Mouse (Mus musculus) brain, adult 2 months (tissue): ENCODE measurements around the gene Fdps.

Experiments
- DNase-seq: peaks from one replicate; pipeline ENCODE4 v3.0.0; 2011; ENCODE audit warnings: low read depth, low spot score

Gene Fdps

GRCm38 (mm10) chr3:89101812-89102494 is at the start of gene Fdps:
Gene Fdps, minus strand, starts transcription at chr3:89101959.
- peak; percentile 100 for DNase-seq

GRCm38 (mm10) chr3:89148567-89148966 is 46.8 kb upstream of the Fdps start:
- DNase-seq, result no peak

- DNase-seq, result no peak
These were observed 46.2 kb upstream of the Fdps start for GRCm38 (mm10) chr3:89147979-89148311.

GRCm38 (mm10) chr3:89147101-89147978 is 45.6 kb upstream of the Fdps start:
- DNase-seq, result no peak

- no peak for DNase-seq
These were observed 43.8 kb upstream of the Fdps start for GRCm38 (mm10) chr3:89145566-89145965.

- no peak for DNase-seq
These were observed 43.1 kb upstream of the Fdps start for GRCm38 (mm10) chr3:89144821-89145220.

- no peak for DNase-seq
These were observed 34.6 kb upstream of the Fdps start for GRCm38 (mm10) chr3:89136365-89136764.

- no peak for DNase-seq
These were observed 34.2 kb upstream of the Fdps start, which contains the start of gene Pklr for GRCm38 (mm10) chr3:89135958-89136357. Gene Pklr, plus strand, starts transcription at chr3:89136142.

- DNase-seq, result no peak
These were observed 32.0 kb upstream of the Fdps start for GRCm38 (mm10) chr3:89133752-89134151.

GRCm38 (mm10) chr3:89133063-89133450 is 31.3 kb upstream of the Fdps start:
- DNase-seq, result no peak

- DNase-seq, result peak; percentile 73
These were observed 30.7 kb upstream of the Fdps start for GRCm38 (mm10) chr3:89132285-89133062.

GRCm38 (mm10) chr3:89131816-89132215 is 30.1 kb upstream of the Fdps start:
- DNase-seq, result peak; percentile 90

GRCm38 (mm10) chr3:89129908-89130307 is 28.1 kb upstream of the Fdps start:
- DNase-seq, result no peak

GRCm38 (mm10) chr3:89125981-89126380 is 24.2 kb upstream of the Fdps start:
- no peak for DNase-seq

GRCm38 (mm10) chr3:89124241-89124640 is 22.5 kb upstream of the Fdps start:
- no peak for DNase-seq

GRCm38 (mm10) chr3:89123313-89123712 is 21.6 kb upstream of the Fdps start:
- DNase-seq, result no peak

GRCm38 (mm10) chr3:89115522-89115921 is 13.8 kb upstream of the Fdps start:
- peak; percentile 74 for DNase-seq

GRCm38 (mm10) chr3:89113058-89113457 is 11.3 kb upstream of the Fdps start:
- no peak for DNase-seq

- DNase-seq, result no peak
These were observed 6.4 kb upstream of the Fdps start for GRCm38 (mm10) chr3:89108146-89108545.

- no peak for DNase-seq
These were observed 5.8 kb upstream of the Fdps start for GRCm38 (mm10) chr3:89107545-89107944.

GRCm38 (mm10) chr3:89106881-89107280 is 5.1 kb upstream of the Fdps start:
- no peak for DNase-seq

- no peak for DNase-seq
These were observed 1.5 kb upstream of the Fdps start for GRCm38 (mm10) chr3:89103291-89103595.
